Mouse (Mus musculus) stomach, postnatal 0 days (tissue): ENCODE measurements around the gene P2rx6. TPM values are rescaled to one million over a fixed set of nuclear protein-coding genes. Genes with fewer than 3 reads are reported as not detected.
"Not testable (repeated sequence)": the region's sequence is repeated elsewhere in the genome, so short reads cannot be mapped to it uniquely, and the experiment has no call there.

Source experiments
- ATAC-seq: fragments of 200-750 bp; cut with Nextera tagmentation; 2 replicates; pipeline ENCODE4 v1.8.0; 2017; ENCODE audit not compliant: low FRiP score, low TSS enrichment
- DNase-seq: peaks from one replicate; pipeline ENCODE4 v3.0.0-alpha.2; 2016; ENCODE audit warnings: low spot score
- H3K27ac ChIP-seq: fragments of 300-500 bp; sonication (generic); replicated peaks from 2 replicates; pipeline ENCODE4 v1.5.1; 2014; ENCODE audit warnings: mild to moderate bottlenecking, control low read depth
- H3K27me3 ChIP-seq: fragments of 300-500 bp; sonication (generic); 2 replicates; pipeline ENCODE4 v1.6.1; 2014; ENCODE audit warnings: low read length; ENCODE audit not compliant: control insufficient read depth, insufficient read depth
- H3K36me3 ChIP-seq: fragments of 300-500 bp; sonication (generic); 2 replicates; pipeline ENCODE4 v1.6.1; 2014; ENCODE audit warnings: low read length, mixed read lengths; ENCODE audit not compliant: control insufficient read depth, insufficient read depth
- H3K4me1 ChIP-seq: fragments of 300-500 bp; sonication (generic); replicated peaks from 2 replicates; pipeline ENCODE4 v1.6.1; 2014; ENCODE audit warnings: antibody characterized with exemption; ENCODE audit not compliant: control insufficient read depth, insufficient read depth
- H3K4me2 ChIP-seq: fragments of 300-500 bp; sonication (generic); replicated peaks from 2 replicates; pipeline ENCODE4 v1.6.1; 2014; ENCODE audit warnings: low read depth, mild to moderate bottlenecking, control low read depth, moderate library complexity
- H3K4me3 ChIP-seq: fragments of 300-500 bp; sonication (generic); 2 replicates; pipeline ENCODE4 v1.5.1; 2014; ENCODE audit warnings: low read depth, low read length, control low read depth
- H3K9ac ChIP-seq: fragments of 300-500 bp; sonication (generic); 2 replicates; pipeline ENCODE4 v1.6.1; 2014; ENCODE audit warnings: mild to moderate bottlenecking, low read length, control low read depth, mixed read lengths
- H3K9me3 ChIP-seq: fragments of 300-500 bp; sonication (generic); 2 replicates; pipeline ENCODE4 v1.6.1; 2016; ENCODE audit warnings: low read length; ENCODE audit not compliant: control insufficient read depth
- CTCF ChIP-seq: IDR thresholded peaks from 2 replicates; pipeline ENCODE4 v1.5.1; 2016; ENCODE audit warnings: antibody characterized with exemption, low read depth, mild to moderate bottlenecking, moderate library complexity
- EP300 ChIP-seq: optimal IDR thresholded peaks from 2 replicates; pipeline ENCODE3; 2016; ENCODE audit warnings: antibody characterized with exemption
- WGBS: fragments of 180-500 bp; shearing (Covaris S2); extraction: QIAGEN DNeasy Blood & Tissue Kit; methylation state at CpG from one replicate; pipeline ENCODE4 v1.1.7; 2014; 5-methylcytosine and 5-hydroxymethylcytosine counted together
- polyA plus RNA-seq: library from polyadenylated mRNA; unstranded; fragments of >200 nt; fragmentation: Nextera tagmentation; extraction: Ambion mirVana; gene quantifications from 2 replicates; pipeline ENCODE4 v1.2.1, GENCODE M21; 2015

P2rx6 gene
- polyA plus RNA-seq, 1 experiment from 2014 or later, result 1.5 TPM

DNA sequence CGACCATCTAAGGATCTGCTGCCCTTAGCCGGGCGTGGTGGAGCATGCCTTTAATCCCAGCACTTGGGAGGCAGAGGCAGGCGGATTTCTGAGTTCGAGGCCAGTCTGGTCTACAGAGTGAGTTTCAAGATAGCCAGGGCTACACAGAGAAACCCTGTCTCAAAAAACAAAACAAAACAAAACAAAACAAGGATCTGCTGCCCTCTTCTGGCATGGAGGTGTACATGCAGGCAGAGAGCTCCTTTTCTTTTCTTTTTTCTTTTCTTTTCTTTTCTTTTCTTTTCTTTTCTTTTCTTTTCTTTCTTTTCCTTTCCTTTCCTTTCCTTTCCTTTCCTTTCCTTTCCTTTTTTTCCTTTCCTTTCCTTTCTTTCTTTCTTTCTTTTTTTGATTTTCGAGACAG is 53.1 kb downstream of the P2rx6 start:
- ATAC-seq, H3K9ac ChIP-seq, H3K4me1 ChIP-seq, H3K27me3 ChIP-seq, H3K4me3 ChIP-seq, H3K9me3 ChIP-seq, H3K4me2 ChIP-seq, H3K27ac ChIP-seq, DNase-seq, H3K36me3 ChIP-seq: not testable (repeated sequence)
- WGBS, result 91% methylated on average over 6 of the region's 6 CpGs
- TF ChIP-seq CTCF, result peak; percentile 70

DNA sequence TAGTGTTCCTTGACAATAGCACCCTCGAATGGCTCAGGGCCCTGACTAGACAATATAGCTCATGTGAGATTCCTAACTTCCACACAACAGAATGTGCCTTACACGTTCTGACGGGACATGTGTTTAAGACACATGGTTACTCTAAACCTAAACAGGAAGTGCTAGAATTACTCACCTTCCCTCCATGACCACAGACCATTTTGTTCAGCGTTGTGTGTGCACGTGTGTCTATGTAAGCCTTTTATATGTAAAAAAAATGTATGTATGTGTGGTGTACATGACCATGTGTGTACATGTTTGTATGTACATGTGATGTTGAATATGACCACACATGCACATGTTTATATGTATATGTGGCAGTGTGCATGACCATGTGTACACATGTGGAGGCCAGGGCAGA is 54.5 kb downstream of the P2rx6 start:
- TF ChIP-seq CTCF (no peak), EP300 (no peak)
- no peak for ATAC-seq
- DNase-seq, result no peak
- H3K9ac ChIP-seq, result no peak overlapping the region
- no peaks in the 10 kb centered on the region for H3K9me3 ChIP-seq
- no peak overlapping the region for H3K27ac ChIP-seq
- H3K27me3 ChIP-seq, result no peaks in the 10 kb centered on the region
- H3K36me3 ChIP-seq, result no peaks in the 10 kb centered on the region
- no peak overlapping the region for H3K4me3 ChIP-seq
- 69% methylated on average over 5 of the region's 5 CpGs for WGBS
- H3K4me2 ChIP-seq, result no peak overlapping the region
- no peaks in the 10 kb centered on the region for H3K4me1 ChIP-seq

DNA sequence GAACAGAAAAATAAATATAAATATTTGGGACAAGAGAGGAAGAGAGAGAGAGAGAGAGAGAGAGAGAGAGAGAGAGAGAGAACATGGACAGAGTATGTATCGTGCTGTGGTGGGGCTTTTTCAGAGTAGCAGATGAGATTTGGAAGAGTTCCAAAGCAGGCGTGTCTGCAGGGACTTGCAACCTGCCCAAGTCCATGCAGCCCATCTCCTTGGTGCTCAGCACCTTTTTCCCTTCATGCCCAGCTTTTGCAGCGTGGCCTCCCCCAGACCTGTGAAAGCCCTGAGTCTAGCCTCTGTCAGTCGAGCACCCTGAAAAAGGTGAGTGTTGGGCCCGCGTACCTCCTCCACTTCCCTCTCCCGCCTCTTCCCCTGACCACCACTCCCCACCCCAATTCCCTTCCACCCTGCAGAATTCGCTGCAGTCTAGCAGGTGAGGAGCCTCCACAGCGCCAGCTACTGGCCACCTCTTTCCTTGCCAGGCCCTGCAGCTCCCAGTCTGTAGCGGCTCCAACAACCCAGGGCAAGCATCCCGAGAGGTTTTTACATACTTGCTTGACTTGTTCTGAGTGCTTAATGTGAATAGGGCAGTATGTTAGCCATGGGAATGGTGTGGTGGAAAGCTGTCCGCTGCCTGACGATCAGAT is 56.4 kb downstream of the P2rx6 start:
- no peaks in the 10 kb centered on the region for H3K9me3 ChIP-seq
- TF ChIP-seq EP300, result no peak
- TF ChIP-seq CTCF, result peak; percentile 83
- no peaks in the 10 kb centered on the region for H3K27me3 ChIP-seq
- 7% methylated on average over 13 of the region's 13 CpGs for WGBS
- H3K4me1 ChIP-seq, result no peaks in the 10 kb centered on the region
- no peaks in the 10 kb centered on the region for H3K36me3 ChIP-seq
- peak; percentile 73 for ATAC-seq
- no peak overlapping the region for H3K9ac ChIP-seq
- H3K27ac ChIP-seq, result no peak overlapping the region
- DNase-seq, result peak; percentile 81
- H3K4me2 ChIP-seq, result no peak overlapping the region
- no peak overlapping the region for H3K4me3 ChIP-seq

DNA sequence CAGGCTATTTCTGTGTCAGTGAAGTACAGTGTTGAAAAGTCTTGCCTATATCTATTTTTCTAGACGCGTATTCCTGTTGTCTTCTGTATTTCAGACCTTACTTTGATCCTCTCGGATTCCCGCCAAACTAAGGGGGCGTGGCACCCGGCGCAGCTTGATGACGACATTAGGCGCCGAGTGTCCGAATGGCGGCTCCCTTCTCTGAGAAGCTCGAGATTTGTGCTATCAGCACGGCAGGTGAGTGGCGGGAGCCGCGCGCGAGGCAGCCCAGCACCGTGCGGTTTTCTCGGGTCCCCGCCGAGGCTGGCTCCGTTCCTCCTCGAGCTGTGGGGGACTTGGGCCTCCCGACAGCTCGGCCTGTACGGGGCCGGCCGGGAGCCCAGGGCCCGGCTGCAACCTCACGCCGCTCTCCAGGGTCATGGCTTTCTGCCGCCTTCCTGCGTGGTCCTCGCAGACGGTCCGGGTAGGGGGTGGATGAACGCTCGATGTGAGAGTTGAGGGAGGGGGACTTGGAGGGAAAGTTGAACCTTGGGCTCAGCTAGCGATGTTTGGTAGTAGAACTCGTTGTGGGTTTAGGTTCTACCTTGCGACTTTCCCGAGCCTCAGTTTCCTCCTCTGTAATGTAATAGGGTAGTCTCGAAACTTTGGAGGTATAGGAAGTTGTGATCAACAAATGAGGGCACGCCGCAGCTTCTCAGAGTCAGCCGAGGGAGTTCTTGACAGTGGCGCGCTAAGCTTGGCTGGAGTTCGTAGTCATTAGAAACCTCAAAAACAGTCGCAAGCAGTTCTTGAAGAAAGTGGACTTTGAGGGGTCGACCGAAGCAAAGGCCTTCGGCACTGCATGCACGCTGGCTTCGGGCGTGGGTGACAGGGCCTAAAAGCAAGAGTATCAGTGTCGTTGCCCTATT is 57.8 kb downstream of the P2rx6 start, which contains the start of gene Smpd4:
TSS of gene Smpd4 (plus strand) at position 157 of the 908 bp plus-strand sequence.
- peak within 1 kb of the TSS; percentile 98 for H3K4me3 ChIP-seq
- H3K9me3 ChIP-seq, result no peaks in the 10 kb centered on the region
- H3K36me3 ChIP-seq, result no peaks in the 10 kb centered on the region
- peak; percentile 82 for ATAC-seq
- DNase-seq, result peak; percentile 90
- H3K27ac ChIP-seq, result peak within 1 kb of the TSS; percentile 56; the same call in 1 of the 2 replicates
- H3K4me2 ChIP-seq, result peak within 1 kb of the TSS; percentile 91
- no peaks in the 10 kb centered on the region for H3K27me3 ChIP-seq
- 2% methylated on average over 60 of the region's 60 CpGs for WGBS
- TF ChIP-seq EP300, result no peak
- TF ChIP-seq CTCF, result no peak
- H3K4me1 ChIP-seq, result no peaks in the 10 kb centered on the region
- peak within 1 kb of the TSS; percentile 91 for H3K9ac ChIP-seq

DNA sequence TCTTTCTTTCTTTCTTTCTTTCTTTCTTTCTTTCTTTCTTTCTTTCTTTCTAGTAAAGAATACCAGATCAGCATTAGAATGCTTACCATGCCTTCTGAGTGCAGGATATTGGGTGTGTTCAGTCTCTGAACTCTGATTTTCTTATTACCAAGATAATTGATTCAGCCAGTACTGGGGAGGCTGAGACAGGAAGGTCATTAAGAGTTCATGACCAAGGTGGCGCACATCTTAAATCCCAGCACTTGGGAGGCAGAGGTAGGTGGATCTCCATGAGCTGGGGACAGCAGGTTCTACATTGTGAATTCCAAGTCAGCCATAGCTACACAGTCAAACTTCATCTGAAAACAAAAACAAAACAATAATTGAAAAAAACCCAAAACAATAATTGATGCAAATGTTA is 60.3 kb downstream of the P2rx6 start:
- WGBS, result 79% methylated on average over 1 of the region's 1 CpGs
- H3K36me3 ChIP-seq, result peaks cover 9% of the 10 kb centered on the region
- TF ChIP-seq CTCF (no peak), EP300 (no peak)
- H3K9me3 ChIP-seq, result no peaks in the 10 kb centered on the region
- DNase-seq (no peak), ATAC-seq (no peak)
- no peak overlapping the region for H3K9ac ChIP-seq
- no peak overlapping the region for H3K4me3 ChIP-seq
- no peaks in the 10 kb centered on the region for H3K4me1 ChIP-seq
- no peak overlapping the region for H3K4me2 ChIP-seq
- no peaks in the 10 kb centered on the region for H3K27me3 ChIP-seq
- no peak overlapping the region for H3K27ac ChIP-seq
